Comparison of ENCODE assay signal across 9 mouse cellular contexts in genomic region chr15:5239901-5240300, GRCm38 (mm10). TPM values are rescaled to one million over a fixed set of nuclear protein-coding genes. Genes with fewer than 3 reads are reported as not detected.
A peak's percentile ranks its signal among the peaks of the same experiment; 100 is the strongest.
DNase-seq lines count a peak whose midpoint lies in the region; ATAC-seq and TF ChIP-seq lines count a peak whose summit lies in the region.
"Had no signal": no experiment of that assay in that cellular context is flagged by ENCODE, and none has a peak within 500 bp of the region (broad histone marks: within the 10 kb centered on the region; RNA-seq: fewer than 3 reads in every experiment).

No protein-coding gene starts in this region.

- H3K4me2 ChIP-seq in liver, embryonic 14.5 days (ENCODE audit: low read depth): peak overlapping the region; percentile 100

- WGBS in thymus, adult 2 months: 5% methylated on average over 6 of the region's 6 CpGs
- 9% methylated on average over 6 of the region's 6 CpGs for WGBS in liver, embryonic 14.5 days (ENCODE audit: insufficient replicate concordance)

- intact Hi-C loops in heart, postnatal 25 days (cut with DNase I): loop anchor here (5.0 to 10.0 kb wide), 4 partner anchors 72 to 1322 kb away; no protein-coding TSS in a partner anchor

- H3K27ac ChIP-seq in thymus, adult 2 months (ENCODE audit: control insufficient read depth, insufficient read depth, low read length): peak overlapping the region; percentile 48
- peak overlapping the region; percentile 44 for H3K27ac ChIP-seq in liver, embryonic 14.5 days

- TF ChIP-seq EP300 in liver, embryonic 14.5 days (IDR thresholded peaks at IDR 0.05; ENCODE audit: low read depth): peak; percentile 55

- TF ChIP-seq POLR2A in thymus, adult 2 months (IDR thresholded peaks at IDR 0.05; ENCODE audit: control insufficient read depth, extremely low read depth, insufficient read depth, low read length, poor library complexity): no peak

- no peaks in the 10 kb centered on the region for H3K27me3 ChIP-seq in thymus, adult 2 months (ENCODE audit: control insufficient read depth, insufficient read depth, low read length)
- peaks cover 6% of the 10 kb centered on the region for H3K27me3 ChIP-seq in liver, embryonic 14.5 days (ENCODE audit: control insufficient read depth, insufficient read depth, low read length)

- H3K9ac ChIP-seq in liver, embryonic 14.5 days (replicated peaks): 0 out of 2 replicates have a peak overlapping the region, but pooled peaks have one; percentile 32

- H3K36me3 ChIP-seq in thymus, adult 2 months (ENCODE audit: control insufficient read depth, insufficient read depth, low read length): peaks cover 9% of the 10 kb centered on the region
- H3K36me3 ChIP-seq in liver, embryonic 14.5 days (replicated peaks; ENCODE audit: control insufficient read depth, insufficient read depth, low read depth): no peaks in the 10 kb centered on the region

- H3K4me3 ChIP-seq in thymus, adult 2 months (ENCODE audit: control insufficient read depth, insufficient read depth, low read length): 0 out of 2 replicates have a peak overlapping the region, but pooled peaks have one; percentile 4
- peak overlapping the region in 1 of 2 experiments; percentile 17; a peak in 3 of 4 replicates for H3K4me3 ChIP-seq in liver, embryonic 14.5 days (ENCODE audit: insufficient read depth in 1 of 2, low read depth in 2 of 2, low read length in 2 of 2)

- no peak for TF ChIP-seq CTCF in thymus, adult 2 months (IDR thresholded peaks at IDR 0.05; ENCODE audit: borderline replicate concordance, control insufficient read depth, extremely low read depth, insufficient read depth, low read length, poor library complexity)
- no peak for TF ChIP-seq CTCF in liver, embryonic 14.5 days (IDR thresholded peaks at IDR 0.05; ENCODE audit: low read depth)

- no peaks in the 10 kb centered on the region for H3K9me3 ChIP-seq in liver, embryonic 14.5 days (ENCODE audit: control insufficient read depth, low read length)

- peak; percentile 48 to 63 for DNase-seq in heart, adult 18-20 months
- DNase-seq in heart, postnatal 25 days (ENCODE audit: low spot score): no peak
- DNase-seq in thymus, adult 2 months: peak; percentile 42
- no peak for DNase-seq in thymus, adult 18-20 months
- DNase-seq in liver, embryonic 14.5 days (ENCODE audit: low read depth in 3 of 3, low spot score in 3 of 3): peak in 2 of 3 experiments; percentile 35 to 51
- DNase-seq in cerebellum, adult 9-11 months: no peak
- DNase-seq in layer of hippocampus, postnatal 36 days: no peak
- DNase-seq: adrenal gland, postnatal 25 days had no signal

- peaks cover 19% of the 10 kb centered on the region for H3K4me1 ChIP-seq in thymus, adult 2 months (replicated peaks; ENCODE audit: control insufficient read depth, insufficient read depth, low read length)
- H3K4me1 ChIP-seq in liver, embryonic 14.5 days (replicated peaks; ENCODE audit: control insufficient read depth in 2 of 2, insufficient read depth in 2 of 2, low read length in 1 of 2): peaks cover 16 to 39% of the 10 kb centered on the region in 2 experiments

- 0 out of 2 replicates have a peak, but pooled peaks have one; percentile 0 for ATAC-seq in liver, embryonic 14.5 days (ENCODE audit: insufficient read depth)
- ATAC-seq in erythroid progenitor cell, adult 5-6 weeks (replicated peaks; ENCODE audit: low FRiP score, poor library complexity, severe bottlenecking): no peak

RNA-seq across cellular contexts. Expression of gene Ptger4, which starts 4.1 kb away (rescaled TPM):
- 1 to 10 TPM; 1.3 to 2.1 TPM for total RNA-seq in heart, adult 18-20 months (2021)
- 1 to 10 TPM; 2.5 to 2.6 TPM for total RNA-seq in heart, postnatal 25 days (2021)
- polyA plus RNA-seq in thymus, adult 2 months (2012; rRNA removed): 61.0 and 63.0 TPM in 2 replicates
- polyA plus RNA-seq in liver, embryonic 14.5 days (2012; rRNA removed): 1.3 TPM in 2 replicates
- polyA plus RNA-seq in liver, embryonic 14.5 days (2014; fragmentation: Nextera tagmentation; extraction: Ambion mirVana): 1.5 and 1.9 TPM in 2 replicates
- total RNA-seq in layer of hippocampus, postnatal 36 days (2021): under 1 TPM; 0.96 to 1.00 TPM
- total RNA-seq in erythroid progenitor cell, adult 5-6 weeks (2015; ENCODE audit: low replicate concordance): 4.2 and 6.8 TPM in 2 replicates
- total RNA-seq in erythroid progenitor cell, adult 5-6 weeks (2017; ENCODE audit: low replicate concordance): 5.5 and 5.8 TPM in 2 replicates

RNA-seq across cellular contexts. Expression of gene Ttc33, which starts 54.6 kb away (rescaled TPM):
- 10 to 100 TPM; 41.0 to 49.4 TPM for total RNA-seq in heart, adult 18-20 months (2021)
- 10 to 100 TPM; 32.6 to 39.5 TPM for total RNA-seq in heart, postnatal 25 days (2021)
- polyA plus RNA-seq in thymus, adult 2 months (2012; rRNA removed): 3.8 and 4.9 TPM in 2 replicates
- 3.1 and 6.6 TPM in 2 replicates for polyA plus RNA-seq in liver, embryonic 14.5 days (2012; rRNA removed)
- 13.6 and 13.9 TPM in 2 replicates for polyA plus RNA-seq in liver, embryonic 14.5 days (2014; fragmentation: Nextera tagmentation; extraction: Ambion mirVana)
- total RNA-seq in layer of hippocampus, postnatal 36 days (2021): 10 to 100 TPM; 77.0 to 82.6 TPM
- total RNA-seq in erythroid progenitor cell, adult 5-6 weeks (2015; ENCODE audit: low replicate concordance): 1.7 and 9.4 TPM in 2 replicates
- total RNA-seq in erythroid progenitor cell, adult 5-6 weeks (2017; ENCODE audit: low replicate concordance): 4.8 and 11.4 TPM in 2 replicates

Comparison
In these comparisons a context has a peak if more than half of its experiments do, and no peak if none do; other contexts are left out.
1. DNase-seq: peak in heart, adult 18-20 months (2 of 2), thymus, adult 2 months (single experiment) and liver, embryonic 14.5 days (2 of 3); none in heart, postnatal 25 days (single experiment), thymus, adult 18-20 months (0 of 2), cerebellum, adult 9-11 months (single experiment) and layer of hippocampus, postnatal 36 days (0 of 2).